Mouse (Mus musculus): ENCODE measurements around the gene Gm15097.
"Not testable (repeated sequence)": the region's sequence is repeated elsewhere in the genome, so short reads cannot be mapped to it uniquely, and the experiment has no call there.

GRCm38 (mm10) chrX:149762853-149763252 lies 21.4 kb upstream of the Gm15097 start:
- not testable (repeated sequence) for TF ChIP-seq CTCF, EP300 (IDR thresholded peaks at IDR 0.05; ENCODE audit: low read depth)

Data from liver, embryonic 14.5 days (tissue).